Mouse (Mus musculus): Measurements from ENCODE around the gene Mfsd6l. TPM values are rescaled to one million over a fixed set of nuclear protein-coding genes. Genes with fewer than 3 reads are reported as not detected.

Mfsd6l gene
- polyA plus RNA-seq, 1 experiment from 2014 or later = not detected

- Histone ChIP-seq H3K4me2 (ENCODE audit: low read length) (no peak overlapping the region), H3K27me3 (ENCODE audit: control insufficient read depth, insufficient read depth, low read length) (no peaks in the 10 kb centered on the region), H3K4me3 (replicated peaks; ENCODE audit: low read depth, low read length) (no peak overlapping the region), H3K9ac (replicated peaks; ENCODE audit: low read length) (no peak overlapping the region), H3K27ac (replicated peaks; ENCODE audit: low read depth, low read length) (no peak overlapping the region), H3K9me3 (ENCODE audit: control insufficient read depth, low read length) (no peaks in the 10 kb centered on the region), H3K4me1 (ENCODE audit: control insufficient read depth, insufficient read depth, low read length) (no peaks in the 10 kb centered on the region), H3K36me3 (ENCODE audit: control insufficient read depth, insufficient read depth, low read length) (no peaks in the 10 kb centered on the region)
- 63% methylated on average over 7 of the region's 7 CpGs for WGBS
- DNase-seq (no peak), ATAC-seq (ENCODE audit: low FRiP score, low TSS enrichment) (no peak)
Measured at GRCm38 (mm10) chr11:68545172-68545571, 10.8 kb upstream of the Mfsd6l start.

- Histone ChIP-seq H3K9ac (replicated peaks; ENCODE audit: low read length) (no peak overlapping the region), H3K4me1 (ENCODE audit: control insufficient read depth, insufficient read depth, low read length) (no peaks in the 10 kb centered on the region), H3K36me3 (ENCODE audit: control insufficient read depth, insufficient read depth, low read length) (no peaks in the 10 kb centered on the region), H3K27me3 (ENCODE audit: control insufficient read depth, insufficient read depth, low read length) (no peaks in the 10 kb centered on the region), H3K9me3 (ENCODE audit: control insufficient read depth, low read length) (no peaks in the 10 kb centered on the region), H3K4me2 (ENCODE audit: low read length) (no peak overlapping the region), H3K4me3 (replicated peaks; ENCODE audit: low read depth, low read length) (no peak overlapping the region), H3K27ac (replicated peaks; ENCODE audit: low read depth, low read length) (no peak overlapping the region)
- ATAC-seq (ENCODE audit: low FRiP score, low TSS enrichment) = no peak
- 88% methylated on average over 8 of the region's 8 CpGs for WGBS
- DNase-seq = no peak
Measured at GRCm38 (mm10) chr11:68545682-68546222, 10.2 kb upstream of the Mfsd6l start.

DNA sequence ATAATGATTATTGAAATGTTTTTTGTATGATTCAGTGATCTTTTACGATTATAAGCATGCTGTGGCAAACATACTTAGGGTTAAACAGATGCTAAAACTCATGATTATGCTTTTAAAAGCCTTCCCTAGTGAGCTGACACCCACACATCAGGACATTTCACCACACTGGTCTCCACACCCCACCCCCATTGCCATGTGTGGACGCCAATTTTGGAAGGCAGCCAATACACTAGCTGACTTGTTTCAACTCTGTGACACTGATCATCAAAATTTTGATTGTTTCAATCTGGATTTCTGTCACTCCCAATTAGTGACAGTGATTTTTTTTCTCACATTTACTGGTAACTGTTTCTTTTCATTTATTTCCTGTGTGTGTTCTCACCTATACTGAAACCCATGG is 8.5 kb upstream of the Mfsd6l start:
- DNase-seq (no peak), ATAC-seq (ENCODE audit: low FRiP score, low TSS enrichment) (no peak)
- 69% methylated on average over 2 of the region's 2 CpGs for WGBS

GRCm38 (mm10) chr11:68549597-68549996 is 6.4 kb upstream of the Mfsd6l start:
- Histone ChIP-seq H3K4me1 (ENCODE audit: control insufficient read depth, insufficient read depth, low read length) (no peaks in the 10 kb centered on the region), H3K4me2 (ENCODE audit: low read length) (no peak overlapping the region), H3K4me3 (replicated peaks; ENCODE audit: low read depth, low read length) (no peak overlapping the region), H3K27me3 (ENCODE audit: control insufficient read depth, insufficient read depth, low read length) (no peaks in the 10 kb centered on the region), H3K9ac (replicated peaks; ENCODE audit: low read length) (no peak overlapping the region), H3K27ac (replicated peaks; ENCODE audit: low read depth, low read length) (no peak overlapping the region), H3K36me3 (ENCODE audit: control insufficient read depth, insufficient read depth, low read length) (no peaks in the 10 kb centered on the region), H3K9me3 (ENCODE audit: control insufficient read depth, low read length) (no peaks in the 10 kb centered on the region)
- 57% methylated on average over 3 of the region's 3 CpGs for WGBS
- no peak for DNase-seq
- no peak for ATAC-seq (ENCODE audit: low FRiP score, low TSS enrichment)

More for the DNA sequence above, 8.5 kb upstream of the Mfsd6l start:
- Histone ChIP-seq H3K9ac (replicated peaks; ENCODE audit: low read length) (no peak overlapping the region), H3K4me3 (replicated peaks; ENCODE audit: low read depth, low read length) (no peak overlapping the region), H3K4me2 (ENCODE audit: low read length) (no peak overlapping the region), H3K27me3 (ENCODE audit: control insufficient read depth, insufficient read depth, low read length) (no peaks in the 10 kb centered on the region), H3K4me1 (ENCODE audit: control insufficient read depth, insufficient read depth, low read length) (no peaks in the 10 kb centered on the region), H3K9me3 (ENCODE audit: control insufficient read depth, low read length) (no peaks in the 10 kb centered on the region), H3K27ac (replicated peaks; ENCODE audit: low read depth, low read length) (no peak overlapping the region), H3K36me3 (ENCODE audit: control insufficient read depth, insufficient read depth, low read length) (no peaks in the 10 kb centered on the region)

- H3K36me3 ChIP-seq (ENCODE audit: control insufficient read depth, insufficient read depth, low read length) = no peaks in the 10 kb centered on the region
- ATAC-seq (ENCODE audit: low FRiP score, low TSS enrichment) = no peak
- no peak overlapping the region for H3K4me3 ChIP-seq (replicated peaks; ENCODE audit: low read depth, low read length)
- no peaks in the 10 kb centered on the region for H3K27me3 ChIP-seq (ENCODE audit: control insufficient read depth, insufficient read depth, low read length)
- no peaks in the 10 kb centered on the region for H3K9me3 ChIP-seq (ENCODE audit: control insufficient read depth, low read length)
- no peaks in the 10 kb centered on the region for H3K4me1 ChIP-seq (ENCODE audit: control insufficient read depth, insufficient read depth, low read length)
- no peak overlapping the region for H3K27ac ChIP-seq (replicated peaks; ENCODE audit: low read depth, low read length)
- no peak for DNase-seq
- WGBS = 56% methylated on average over 4 of the region's 4 CpGs
- H3K9ac ChIP-seq (replicated peaks; ENCODE audit: low read length) = no peak overlapping the region
- no peak overlapping the region for H3K4me2 ChIP-seq (ENCODE audit: low read length)
Measured at GRCm38 (mm10) chr11:68550358-68550757, 5.6 kb upstream of the Mfsd6l start.

DNA sequence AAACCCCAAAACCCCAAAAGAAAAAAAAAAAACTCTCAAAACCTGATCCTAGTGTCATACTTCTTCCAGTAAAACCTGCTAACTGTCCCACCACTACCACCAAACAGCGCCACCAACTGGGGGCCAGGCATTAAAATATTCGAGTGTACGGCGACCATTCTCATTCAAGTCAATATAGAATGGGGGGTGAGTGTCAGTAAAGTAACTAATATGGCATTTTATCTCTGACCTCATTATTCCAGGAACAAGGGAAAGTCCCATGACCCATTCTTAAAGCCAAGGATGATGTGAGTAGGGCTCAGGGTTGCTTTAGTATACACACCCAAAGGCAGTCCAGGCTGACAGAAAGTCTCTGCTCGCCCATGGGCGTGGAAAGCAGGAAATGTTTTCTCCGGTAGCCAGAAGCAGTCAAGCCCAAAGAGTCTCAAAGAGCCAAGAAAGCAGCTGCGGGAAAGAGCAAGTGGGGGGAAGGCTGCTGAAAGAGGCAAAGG is 2.0 kb upstream of the Mfsd6l start:
- H3K36me3 ChIP-seq (ENCODE audit: control insufficient read depth, insufficient read depth, low read length) = no peaks in the 10 kb centered on the region
- H3K4me2 ChIP-seq (ENCODE audit: low read length) = no peak overlapping the region
- no peaks in the 10 kb centered on the region for H3K4me1 ChIP-seq (ENCODE audit: control insufficient read depth, insufficient read depth, low read length)
- ATAC-seq (ENCODE audit: low FRiP score, low TSS enrichment) (no peak), DNase-seq (no peak)
- H3K27ac ChIP-seq (replicated peaks; ENCODE audit: low read depth, low read length) = no peak overlapping the region
- no peak overlapping the region for H3K9ac ChIP-seq (replicated peaks; ENCODE audit: low read length)
- 47% methylated on average over 8 of the region's 8 CpGs for WGBS
- no peaks in the 10 kb centered on the region for H3K27me3 ChIP-seq (ENCODE audit: control insufficient read depth, insufficient read depth, low read length)
- H3K4me3 ChIP-seq (replicated peaks; ENCODE audit: low read depth, low read length) = no peak overlapping the region
- no peaks in the 10 kb centered on the region for H3K9me3 ChIP-seq (ENCODE audit: control insufficient read depth, low read length)

GRCm38 (mm10) chr11:68559546-68559945 is 3.6 kb downstream of the Mfsd6l start:
- H3K9me3 ChIP-seq (ENCODE audit: control insufficient read depth, low read length) = no peaks in the 10 kb centered on the region
- H3K36me3 ChIP-seq (ENCODE audit: control insufficient read depth, insufficient read depth, low read length) = no peaks in the 10 kb centered on the region
- no peak overlapping the region for H3K4me3 ChIP-seq (replicated peaks; ENCODE audit: low read depth, low read length)
- H3K4me2 ChIP-seq (ENCODE audit: low read length) = no peak overlapping the region
- H3K4me1 ChIP-seq (ENCODE audit: control insufficient read depth, insufficient read depth, low read length) = no peaks in the 10 kb centered on the region
- no peak overlapping the region for H3K9ac ChIP-seq (replicated peaks; ENCODE audit: low read length)
- no peak for DNase-seq
- no peak overlapping the region for H3K27ac ChIP-seq (replicated peaks; ENCODE audit: low read depth, low read length)
- H3K27me3 ChIP-seq (ENCODE audit: control insufficient read depth, insufficient read depth, low read length) = no peaks in the 10 kb centered on the region
- WGBS = 60% methylated on average over 1 of the region's 1 CpGs
- ATAC-seq (ENCODE audit: low FRiP score, low TSS enrichment) = no peak

DNA sequence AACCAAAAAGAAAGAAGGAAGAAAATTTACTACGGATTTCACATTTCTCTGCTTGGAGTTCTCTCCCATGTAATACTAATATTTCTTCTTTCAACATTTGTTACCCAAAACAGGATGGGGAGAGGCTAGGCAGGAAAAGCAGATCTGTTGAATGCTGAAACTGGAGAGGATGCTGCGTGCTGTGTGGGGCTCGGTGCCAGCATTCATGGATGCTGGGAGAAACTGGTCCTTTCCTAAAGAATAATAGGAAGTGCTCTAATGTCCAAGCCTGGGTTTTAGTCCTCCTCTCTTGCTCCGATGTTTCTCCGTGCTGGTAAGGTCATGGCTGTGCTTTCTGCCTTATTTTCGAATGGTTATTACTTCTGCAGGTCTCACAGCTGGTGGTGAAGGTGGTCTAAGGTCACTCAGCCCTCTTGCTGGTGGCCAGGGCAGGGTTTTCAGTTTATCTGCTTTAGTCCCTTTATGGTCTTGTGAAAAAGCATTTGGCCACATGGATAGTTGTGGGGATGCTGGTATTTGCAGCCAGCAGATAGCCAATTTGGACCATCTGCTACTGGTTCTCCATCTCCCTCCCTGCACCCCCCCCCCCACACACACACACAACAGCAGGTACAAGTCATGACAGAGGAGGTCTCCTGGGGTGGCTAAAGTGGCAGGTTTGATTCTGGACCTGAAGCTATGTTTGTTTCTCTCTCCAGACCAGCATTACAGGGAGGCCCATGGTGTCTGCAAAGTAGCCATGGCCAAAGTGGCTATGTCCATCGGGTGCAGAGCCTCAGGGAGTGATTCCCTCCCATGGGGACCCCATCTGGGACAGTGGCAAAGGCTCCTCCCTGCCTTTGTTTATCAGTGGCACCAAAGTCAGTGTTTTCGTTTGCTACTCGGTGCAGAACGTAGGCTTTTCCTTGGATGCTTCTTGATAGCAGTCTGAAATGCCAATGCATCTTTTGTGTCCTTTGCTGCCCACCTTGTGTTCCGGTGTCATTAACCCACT is 6.3 kb downstream of the Mfsd6l start:
- ATAC-seq (ENCODE audit: low FRiP score, low TSS enrichment) (no peak), DNase-seq (no peak)
- Histone ChIP-seq H3K9me3 (ENCODE audit: control insufficient read depth, low read length) (no peaks in the 10 kb centered on the region), H3K4me1 (ENCODE audit: control insufficient read depth, insufficient read depth, low read length) (no peaks in the 10 kb centered on the region), H3K27ac (replicated peaks; ENCODE audit: low read depth, low read length) (no peak overlapping the region), H3K9ac (replicated peaks; ENCODE audit: low read length) (no peak overlapping the region), H3K4me2 (ENCODE audit: low read length) (no peak overlapping the region), H3K27me3 (ENCODE audit: control insufficient read depth, insufficient read depth, low read length) (no peaks in the 10 kb centered on the region), H3K36me3 (ENCODE audit: control insufficient read depth, insufficient read depth, low read length) (no peaks in the 10 kb centered on the region), H3K4me3 (replicated peaks; ENCODE audit: low read depth, low read length) (no peak overlapping the region)
- WGBS = 84% methylated on average over 11 of the region's 11 CpGs
